Mouse (Mus musculus) gastrocnemius, postnatal 10 days (tissue): ENCODE measurements around the gene Ppfia3. TPM values are rescaled to one million over a fixed set of nuclear protein-coding genes. Genes with fewer than 3 reads are reported as not detected.
"Not testable (repeated sequence)": the region's sequence is repeated elsewhere in the genome, so short reads cannot be mapped to it uniquely, and the experiment has no call there.

Source experiments
- DNase-seq: peaks from one replicate; pipeline ENCODE4 v3.0.0; 2021; ENCODE audit warnings: mixed read lengths
- total RNA-seq, 2 experiments: library from RNA; stranded (reverse); gene quantifications; 2 replicates each; pipeline ENCODE4 v1.2.3; 2021

Ppfia3 gene
- total RNA-seq, 2 experiments from 2014 or later: 0.89 to 0.97 TPM

DNA sequence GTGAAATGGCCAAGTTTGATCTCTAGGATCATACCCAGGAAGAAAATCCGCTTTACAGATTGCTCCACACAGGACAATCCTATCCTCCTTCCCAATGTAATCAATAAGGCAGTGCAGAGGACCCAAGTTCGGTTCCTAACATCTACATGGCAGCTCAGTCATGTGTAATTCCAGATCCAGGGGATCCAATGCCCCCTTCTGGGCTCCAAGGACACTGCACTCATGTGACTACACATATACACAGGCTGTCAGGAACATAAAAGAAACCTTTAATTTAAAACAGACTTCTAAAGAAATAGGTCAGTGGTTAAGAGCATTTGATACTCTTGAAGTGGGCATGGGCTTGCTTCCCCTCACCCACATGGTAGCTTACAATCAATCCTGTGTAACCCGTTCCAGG lies 19.3 kb upstream of the Ppfia3 start:
- no peak for DNase-seq

DNA sequence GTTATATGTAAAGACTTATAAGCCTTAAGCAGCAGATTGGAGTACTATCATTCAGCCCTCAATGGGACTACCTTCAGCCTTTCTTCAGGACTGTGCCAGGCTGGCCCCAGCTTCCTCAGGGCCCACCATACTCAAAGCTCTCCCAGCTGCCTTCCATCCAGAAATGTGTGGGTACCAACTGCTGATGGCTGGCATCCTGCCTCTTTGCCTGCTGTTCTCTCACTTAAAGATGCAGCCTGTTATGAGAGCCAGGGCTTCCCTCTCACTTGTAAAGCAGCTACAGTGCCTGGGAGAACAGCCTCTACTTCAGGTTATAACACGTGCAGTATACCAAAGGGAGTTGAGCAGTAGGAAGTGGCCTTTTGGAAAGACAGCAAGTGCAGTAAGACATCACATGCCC lies 9.2 kb upstream of the Ppfia3 start:
- DNase-seq: no peak

DNA sequence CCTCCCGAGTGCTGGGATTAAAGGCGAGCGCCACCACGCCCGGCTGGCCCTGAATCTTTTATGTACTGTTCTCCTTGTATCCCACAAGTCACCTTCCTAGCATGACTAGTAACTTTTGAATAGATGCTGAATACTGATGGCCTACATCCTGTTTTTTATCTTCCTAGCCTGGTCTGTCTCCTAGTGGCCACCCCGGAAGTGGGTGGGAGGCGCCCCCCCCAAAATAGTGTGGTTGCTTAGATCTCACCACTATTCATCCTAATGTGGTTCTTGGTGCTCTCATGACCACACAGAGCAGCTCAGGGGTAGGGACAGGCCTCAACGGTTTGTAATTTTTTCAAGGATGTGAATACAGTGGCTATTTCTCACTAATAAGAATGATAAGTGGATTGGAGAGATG lies 7.8 kb upstream of the Ppfia3 start:
- DNase-seq: no peak

- no peak for DNase-seq
Observed at GRCm38 (mm10) chr7:45372371-45372770, 5.6 kb upstream of the Ppfia3 start.

DNA sequence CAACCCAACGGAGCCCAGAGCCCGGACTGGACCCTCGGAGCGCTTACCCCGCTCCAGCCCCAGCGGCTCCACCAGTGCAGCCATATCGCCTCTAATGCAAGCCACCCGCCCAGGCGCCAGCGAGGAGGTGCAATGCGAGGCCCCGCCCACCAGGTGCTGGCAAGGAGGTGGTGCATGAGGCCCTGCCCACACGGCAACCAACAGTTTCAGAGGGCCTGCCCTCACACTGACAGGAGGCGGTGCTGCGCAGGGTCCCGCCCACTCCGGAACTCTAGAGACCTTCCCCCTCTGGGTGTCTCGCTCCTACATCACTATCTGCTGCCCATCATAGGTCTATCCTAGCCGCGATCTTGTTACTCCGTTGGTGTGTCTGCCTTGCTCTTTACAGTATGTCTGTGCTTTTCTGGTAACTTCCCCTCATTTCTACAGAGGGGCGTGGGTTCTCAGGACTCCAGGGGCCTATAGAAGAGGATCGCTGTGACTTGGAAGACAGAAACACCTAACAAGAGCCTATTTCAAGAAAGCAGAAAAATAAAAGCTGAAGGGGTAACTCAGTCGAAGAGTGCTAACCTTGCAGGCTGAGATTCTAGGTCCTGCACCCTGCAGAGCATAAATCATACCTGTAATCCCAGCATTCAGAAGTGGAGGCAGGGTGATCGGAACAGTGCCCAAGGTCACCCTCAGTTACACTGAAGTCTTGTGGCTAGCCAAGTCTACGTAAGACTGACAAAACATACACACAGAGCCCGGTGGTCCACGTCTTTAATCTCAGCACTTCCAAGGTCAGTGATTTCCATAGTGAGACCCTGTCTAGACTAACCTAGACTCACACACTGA lies 3.9 kb upstream of the Ppfia3 start, which contains the start of gene Lin7b:
TSS of gene Lin7b (minus strand) at position 109 of the 837 bp plus-strand sequence.
- peak; percentile 79 for DNase-seq

GRCm38 (mm10) chr7:45369836-45370474 lies 3.1 kb upstream of the Ppfia3 start:
- no peak for DNase-seq

GRCm38 (mm10) chr7:45369022-45369745 lies 2.4 kb upstream of the Ppfia3 start:
- no peak for DNase-seq

GRCm38 (mm10) chr7:45368178-45368577 lies 1.4 kb upstream of the Ppfia3 start:
- DNase-seq: no peak

- DNase-seq: peak; percentile 98
Observed at GRCm38 (mm10) chr7:45367020-45367880, 431 bp upstream of the Ppfia3 start.

GRCm38 (mm10) chr7:45365742-45366651 lies 822 bp downstream of the Ppfia3 start:
- peak; percentile 74 for DNase-seq

DNA sequence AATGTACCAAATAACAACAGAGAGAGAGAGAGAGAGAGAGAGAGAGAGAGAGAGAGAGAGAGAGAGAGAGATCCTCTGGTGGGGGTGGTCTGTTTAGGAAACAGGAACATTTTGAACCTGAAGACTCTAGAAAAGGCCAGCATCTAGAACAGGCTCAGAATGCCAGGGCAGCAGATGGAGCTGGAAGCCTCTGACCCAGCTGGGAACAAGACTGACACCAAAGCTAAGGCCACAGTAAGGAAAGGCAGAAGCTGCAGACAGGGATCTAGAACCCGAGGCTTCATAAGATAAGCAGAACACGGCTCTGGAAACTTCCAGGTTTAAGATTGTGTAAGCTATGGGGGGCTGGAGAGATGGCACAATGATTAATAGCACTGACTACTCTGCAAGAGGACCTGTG lies 2.8 kb downstream of the Ppfia3 start:
- DNase-seq: no peak

DNA sequence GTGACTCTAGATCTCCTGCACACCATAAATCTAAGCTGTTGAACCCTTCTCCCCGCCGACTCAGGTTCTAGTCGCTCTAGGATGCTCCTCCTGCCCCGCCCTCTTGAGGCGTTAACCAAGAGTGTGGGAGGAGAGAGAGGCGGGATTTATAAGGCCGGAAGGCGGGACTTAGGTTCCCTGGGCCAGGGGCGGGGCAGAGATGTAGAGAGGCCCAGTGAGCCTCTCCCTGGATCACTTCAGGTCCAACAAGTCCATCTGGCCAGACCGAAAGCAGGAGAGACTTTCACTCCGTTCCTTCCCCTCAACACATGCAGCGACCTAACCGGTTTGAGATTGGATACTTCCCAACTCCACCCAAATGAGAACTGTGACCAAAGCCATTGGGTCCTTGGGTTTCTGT lies 4.0 kb downstream of the Ppfia3 start:
- no peak for DNase-seq

DNA sequence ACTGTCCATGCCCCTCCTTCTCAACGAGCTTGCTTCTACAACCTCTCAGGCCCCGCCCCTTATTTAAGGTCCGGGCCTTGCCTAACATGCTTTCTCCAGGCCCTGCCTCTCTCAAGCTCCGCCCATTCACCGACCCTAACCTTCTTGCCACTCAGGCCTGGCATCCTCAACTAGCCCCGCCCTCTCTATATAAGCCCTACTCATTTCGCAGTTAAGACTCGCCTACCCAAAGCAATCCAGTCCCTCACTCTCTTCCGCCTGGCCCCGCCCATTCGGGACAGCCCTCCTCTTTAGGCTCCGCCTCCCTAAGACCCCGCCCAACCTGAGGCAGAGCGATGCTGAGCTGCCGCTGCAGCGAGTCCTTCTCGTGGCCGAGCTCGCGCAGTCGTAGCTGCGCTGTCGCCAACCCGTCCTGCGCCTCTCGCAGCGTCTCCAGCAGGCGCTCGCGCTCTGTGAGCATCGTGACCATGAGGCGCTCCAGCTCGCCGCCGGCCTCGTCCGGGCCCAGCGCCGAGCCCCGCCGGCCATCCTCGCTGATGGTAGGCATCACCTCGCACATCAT lies 5.5 kb downstream of the Ppfia3 start:
- DNase-seq: peak; percentile 53

DNA sequence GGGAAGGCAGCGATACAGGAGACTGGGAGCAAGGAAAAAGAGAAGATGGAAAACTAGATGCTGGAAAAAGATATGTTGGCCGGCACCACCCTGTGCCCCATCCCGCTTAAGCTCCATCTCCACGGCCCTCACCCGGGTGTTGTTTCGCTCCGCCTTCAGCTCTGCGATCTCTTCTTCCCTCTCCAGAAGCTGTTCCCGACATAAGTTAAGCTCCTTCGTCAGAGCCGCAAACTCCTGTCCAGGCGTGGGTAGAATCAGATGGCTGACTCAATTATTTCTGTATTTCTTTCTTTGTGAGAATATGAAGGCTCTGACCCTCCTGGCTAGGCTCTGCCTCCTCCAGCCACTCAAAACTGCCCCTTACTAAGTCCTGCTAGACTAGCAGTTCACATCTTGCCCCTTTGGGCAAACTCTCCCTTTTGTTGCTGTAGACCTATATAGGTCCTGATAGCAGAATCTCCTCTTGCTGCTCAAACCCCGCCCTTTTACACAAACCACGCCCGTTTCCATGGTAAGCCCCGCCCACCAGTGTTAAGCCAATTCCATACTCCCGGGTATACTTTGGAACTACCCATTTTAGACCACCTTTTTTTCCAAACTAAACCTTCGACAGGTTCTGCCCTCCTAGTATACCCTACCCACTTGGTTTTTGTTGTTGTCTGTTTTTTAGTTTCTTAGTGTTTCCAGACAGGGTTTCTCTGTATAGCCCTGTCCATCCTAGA lies 6.3 kb downstream of the Ppfia3 start:
- DNase-seq: no peak

DNA sequence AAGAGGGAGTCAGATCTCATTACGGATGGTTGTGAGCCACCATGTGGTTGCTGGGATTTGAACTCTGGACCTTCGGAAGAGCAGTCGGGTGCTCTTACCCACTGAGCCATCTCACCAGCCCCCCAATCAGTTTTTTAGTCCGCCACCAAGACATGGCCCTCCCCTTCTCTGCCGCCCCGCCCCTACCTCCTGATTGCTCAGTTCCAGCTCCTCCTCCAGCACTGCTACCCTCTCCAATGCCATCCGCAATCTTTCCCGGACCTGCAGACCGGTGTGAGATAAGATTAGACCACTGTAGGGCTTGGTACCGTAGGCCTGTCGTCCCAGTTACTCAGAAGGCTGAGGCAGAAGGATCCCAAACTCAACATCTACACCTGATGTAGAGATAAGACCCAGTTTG lies 7.7 kb downstream of the Ppfia3 start:
- not testable (repeated sequence) for DNase-seq

- DNase-seq: no peak
Observed at GRCm38 (mm10) chr7:45356087-45356486, 10.7 kb downstream of the Ppfia3 start.

DNA sequence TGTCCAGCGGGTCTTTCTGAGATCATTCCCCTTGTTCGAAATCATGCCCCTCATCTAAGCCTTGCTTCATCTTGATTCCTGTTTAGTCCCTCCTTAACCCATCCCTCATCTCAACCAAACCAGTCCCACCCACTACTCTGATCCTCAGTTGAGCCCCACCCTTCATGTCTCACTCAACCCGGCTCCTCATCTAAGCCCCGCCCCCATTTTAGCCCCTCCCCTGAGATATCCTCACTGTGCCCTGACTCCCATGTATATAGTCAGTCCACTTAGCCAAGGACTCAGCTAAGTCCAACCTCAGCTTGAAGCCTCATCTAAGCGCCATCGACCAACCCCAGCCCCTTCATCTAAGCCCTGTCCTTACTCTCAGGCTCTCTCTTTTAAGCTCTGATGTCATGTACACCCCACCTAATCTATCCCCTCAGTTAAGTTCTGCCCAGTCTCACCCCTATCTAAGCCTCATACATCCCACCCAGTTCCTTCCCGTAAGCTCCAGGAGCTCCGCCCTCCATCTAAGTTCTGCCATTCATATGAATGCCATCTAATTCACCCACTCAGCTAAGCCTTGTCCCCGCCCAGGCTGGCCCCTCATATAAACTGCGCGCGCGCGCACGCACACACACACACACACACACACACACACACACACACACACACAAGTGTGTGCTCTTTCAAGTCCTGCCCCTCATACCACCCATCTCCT lies 11.3 kb downstream of the Ppfia3 start:
- no peak for DNase-seq

DNA sequence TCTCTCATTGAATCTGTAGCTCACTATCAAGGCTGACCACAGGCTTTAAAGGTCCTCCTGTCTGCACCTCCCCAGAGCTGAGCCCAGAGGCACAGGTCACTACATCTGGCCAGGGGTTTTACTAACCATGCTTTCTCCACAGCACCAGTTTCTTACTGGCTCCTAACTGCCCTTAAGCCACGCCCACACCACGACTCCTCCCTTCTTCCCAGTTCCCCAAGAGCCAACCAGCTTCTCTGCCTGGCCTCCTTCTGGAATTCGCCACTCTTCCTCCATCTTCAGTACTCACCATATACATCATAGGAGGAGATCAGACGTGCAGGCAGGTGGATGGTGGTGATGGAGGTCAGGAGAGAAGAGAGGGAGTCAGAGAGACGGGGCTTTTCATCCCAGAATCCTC lies 13.8 kb downstream of the Ppfia3 start:
- no peak for DNase-seq

DNA sequence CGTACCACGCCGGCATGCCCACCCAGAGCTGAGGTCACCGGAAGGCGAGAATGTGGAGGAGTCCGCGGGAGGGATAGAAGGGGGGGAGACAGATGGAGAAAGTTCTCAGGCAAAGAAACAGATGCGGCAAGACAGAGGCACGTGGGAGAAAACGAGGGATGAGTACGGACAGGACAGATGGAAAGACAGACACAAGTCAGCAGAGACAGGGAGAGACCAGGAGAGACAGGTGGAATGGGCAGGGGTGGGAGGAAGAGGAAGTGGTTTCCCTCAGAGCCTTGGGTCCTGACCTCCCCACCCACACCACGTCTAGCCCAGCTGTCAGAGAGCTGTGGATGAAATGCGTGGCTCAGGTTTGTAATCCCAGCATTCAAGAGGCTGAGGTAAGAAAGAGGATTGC lies 19.9 kb downstream of the Ppfia3 start:
- no peak for DNase-seq
